Mouse (Mus musculus): ENCODE results near the gene Dock8. TPM values are rescaled to one million over a fixed set of nuclear protein-coding genes. Genes with fewer than 3 reads are reported as not detected.

Dock8 gene
- total and polyA plus RNA-seq, 3 experiments, result 9.8 to 37.5 (median 22.4) TPM

DNA sequence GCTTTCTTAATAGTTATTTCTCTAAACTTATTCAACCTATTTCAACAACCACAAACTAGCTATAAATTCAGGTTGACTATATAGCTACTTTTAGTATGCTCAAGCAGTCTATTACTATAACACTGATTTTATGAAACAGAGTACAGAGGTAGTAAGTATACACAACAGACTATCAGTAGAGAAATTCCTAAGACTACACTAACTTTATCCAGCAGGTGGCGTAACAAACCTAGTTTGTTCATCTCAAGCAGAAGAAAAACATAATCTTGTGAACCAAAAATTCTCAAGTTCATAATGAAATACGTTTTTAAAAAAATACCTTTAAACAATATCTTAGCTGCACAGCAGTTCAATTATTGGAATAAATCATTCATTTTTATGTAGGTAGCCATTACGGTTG, 40.8 kb upstream of the Dock8 start:
- peaks cover 11 to 23% of the 10 kb centered on the region in 2 experiments for H3K36me3 ChIP-seq (replicated peaks in 1 of 2; ENCODE audit: control insufficient read depth in 1 of 2, insufficient read depth in 1 of 2, low read length in 1 of 2)
- no peak for TF ChIP-seq PAX5 (IDR thresholded peaks at IDR 0.05; ENCODE audit: low read length)
- peak; percentile 92 for TF ChIP-seq RAD21 (IDR thresholded peaks at IDR 0.05; ENCODE audit: low read depth, low read length)
- TF ChIP-seq E2F4 (IDR thresholded peaks at IDR 0.05; ENCODE audit: insufficient replicate concordance, low read depth, low read length), result no peak
- peak; percentile 65 for TF ChIP-seq ZC3H11A (IDR thresholded peaks at IDR 0.05; ENCODE audit: low read depth, low read length)
- TF ChIP-seq ZNF384 (IDR thresholded peaks at IDR 0.05; ENCODE audit: low read depth, low read length), result 0 out of 2 replicates have a peak, but pooled peaks have one; percentile 14
- peak; percentile 79 for TF ChIP-seq SMC3 (IDR thresholded peaks at IDR 0.05; ENCODE audit: low read depth, low read length)
- peak in 1 of 2 experiments; percentile 82; a peak in 3 of 4 replicates for TF ChIP-seq CTCF (conservative IDR thresholded peaks at IDR 0.05 in 1 of 2, IDR thresholded peaks at IDR 0.05 in 1 of 2; ENCODE audit: low read depth in 2 of 2, low read length in 2 of 2)
- H3K4me3 ChIP-seq (replicated peaks in 1 of 3; ENCODE audit: low read depth in 2 of 3, low read length in 2 of 3, poor library complexity in 1 of 3), result no peak overlapping the region
- H3K4me1 ChIP-seq (ENCODE audit: control insufficient read depth in 1 of 2, insufficient read depth in 2 of 2), result peaks cover 0 to 28% of the 10 kb centered on the region in 2 experiments; a peak in 2 of 4 replicates
- H3K9ac ChIP-seq (ENCODE audit: insufficient read depth, low read depth), result no peak overlapping the region
- peaks cover 12% of the 10 kb centered on the region; the same call in 1 of the 2 replicates for H3K79me2 ChIP-seq (replicated peaks; ENCODE audit: control insufficient read depth, extremely low read depth, insufficient read depth, poor library complexity, severe bottlenecking)
- no peaks in the 10 kb centered on the region for H3K9me3 ChIP-seq (replicated peaks; ENCODE audit: low read length)
- no peaks in the 10 kb centered on the region for H3K27me3 ChIP-seq (replicated peaks)
- no peak overlapping the region for H3K27ac ChIP-seq (ENCODE audit: insufficient read depth, low read depth)
- H3K4me2 ChIP-seq (ENCODE audit: insufficient read depth, low read depth, poor library complexity, severe bottlenecking), result no peak overlapping the region
- in situ Hi-C loops (cut with MboI; ENCODE audit: low pct_ligation_motif_present, low pct_unique_long_range_greater_than_20kb, low sequenced_read_pairs), result loop anchor here (10.0 kb wide), 1 partner anchor 376 kb away; no protein-coding TSS in a partner anchor
- peak; percentile 73 for DNase-seq (ENCODE audit: extremely low read depth)
- dilution Hi-C loops (cut with MboI; ENCODE audit: extremely low pct_ligation_motif_present, extremely low pct_unique_long_range_greater_than_20kb, low sequenced_read_pairs), result no loop called here

DNA sequence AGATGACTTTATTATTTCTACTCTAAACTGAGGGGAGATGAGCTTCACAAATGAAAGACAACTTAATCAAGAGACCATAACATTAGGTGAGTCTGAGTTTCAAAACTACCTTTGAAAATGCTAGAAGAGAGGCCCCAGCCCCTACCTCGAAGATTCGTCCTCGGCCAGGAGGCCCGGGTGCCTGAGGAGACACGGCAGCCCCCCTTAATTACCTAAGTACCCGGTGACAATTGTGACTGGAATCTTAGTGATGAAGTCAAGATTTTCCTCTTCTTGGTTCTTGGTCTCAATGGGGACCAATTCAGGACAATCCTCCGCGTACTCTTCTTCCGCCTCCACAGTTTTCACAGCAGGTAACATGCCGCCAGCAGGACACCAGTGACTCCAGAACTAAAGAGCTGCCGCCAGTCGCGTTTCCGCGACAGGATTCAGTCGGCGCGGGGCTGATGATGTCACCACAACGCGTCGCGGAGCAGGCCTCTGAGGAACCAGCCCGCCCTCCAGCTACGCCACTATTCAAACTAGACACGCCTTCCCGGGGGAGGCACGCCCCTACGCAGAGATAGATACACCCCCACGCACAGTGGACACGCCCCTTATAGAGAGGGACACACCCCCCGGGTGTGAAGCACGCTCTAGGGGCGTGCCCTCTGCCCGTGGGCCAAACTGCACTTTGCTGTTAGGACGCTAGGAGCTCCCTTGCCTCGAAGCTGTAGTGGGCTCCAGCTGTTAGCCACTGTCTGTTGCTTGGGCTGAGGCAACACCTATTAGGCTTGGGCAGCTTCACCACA, 38.0 kb upstream of the Dock8 start, which contains the start of gene Cbwd1:
Cbwd1 (minus strand) TSS at position 439 of the 791 bp plus-strand sequence.
- peak; percentile 98 for DNase-seq (ENCODE audit: extremely low read depth)
- Histone ChIP-seq H3K36me3 (replicated peaks in 1 of 2; ENCODE audit: control insufficient read depth in 1 of 2, insufficient read depth in 1 of 2, low read length in 1 of 2) (peaks cover 0 to 7% of the 10 kb centered on the region in 2 experiments), H3K27me3 (replicated peaks) (no peaks in the 10 kb centered on the region), H3K9me3 (replicated peaks; ENCODE audit: low read length) (no peaks in the 10 kb centered on the region), H3K4me2 (ENCODE audit: insufficient read depth, low read depth, poor library complexity, severe bottlenecking) (peak within 1 kb of the TSS; percentile 95), H3K79me2 (replicated peaks; ENCODE audit: control insufficient read depth, extremely low read depth, insufficient read depth, poor library complexity, severe bottlenecking) (peaks cover 12% of the 10 kb centered on the region; the same call in 1 of the 2 replicates), H3K9ac (ENCODE audit: insufficient read depth, low read depth) (peak within 1 kb of the TSS; percentile 91), H3K4me3 (replicated peaks in 1 of 3; ENCODE audit: low read depth in 2 of 3, low read length in 2 of 3, poor library complexity in 1 of 3) (peak within 1 kb of the TSS; percentile 72 to 89 (median 75)), H3K4me1 (ENCODE audit: control insufficient read depth in 1 of 2, insufficient read depth in 2 of 2) (peaks cover 0 to 48% of the 10 kb centered on the region in 2 experiments; a peak in 2 of 4 replicates), H3K27ac (ENCODE audit: insufficient read depth, low read depth) (no peak within 1 kb of the TSS)
- dilution Hi-C loops (cut with MboI; ENCODE audit: extremely low pct_ligation_motif_present, extremely low pct_unique_long_range_greater_than_20kb, low sequenced_read_pairs) (no loop called here), in situ Hi-C loops (cut with MboI; ENCODE audit: low pct_ligation_motif_present, low pct_unique_long_range_greater_than_20kb, low sequenced_read_pairs) (loop anchor here (10.0 kb wide), 1 partner anchor 113 kb away; no protein-coding TSS in a partner anchor)
- TF ChIP-seq CHD2 (IDR thresholded peaks at IDR 0.05; ENCODE audit: low read length) (peak; percentile 63; the same call in 1 of the 2 replicates), RCOR1 (conservative IDR thresholded peaks at IDR 0.05; ENCODE audit: low read depth, low read length) (0 out of 2 replicates have a peak, but pooled peaks have one; percentile 49), JUND (conservative IDR thresholded peaks at IDR 0.05; ENCODE audit: low read depth, low read length) (peak; percentile 46; the same call in 1 of the 2 replicates), ZMIZ1 (IDR thresholded peaks at IDR 0.05; ENCODE audit: low read depth, low read length) (peak; percentile 88), MAX (IDR thresholded peaks at IDR 0.05; ENCODE audit: low read length) (peak; percentile 94), JUN (IDR thresholded peaks at IDR 0.05; ENCODE audit: insufficient read depth, low read depth, low read length) (0 out of 2 replicates have a peak, but pooled peaks have one; percentile 25), MXI1 (IDR thresholded peaks at IDR 0.05; ENCODE audit: low read depth, low read length) (peak; percentile 96), POLR2AphosphoS2 (IDR thresholded peaks at IDR 0.05; ENCODE audit: low read depth, low read length) (peak; percentile 66; the same call in 1 of the 2 replicates), SIN3A (IDR thresholded peaks at IDR 0.05; ENCODE audit: low read length) (peak; percentile 99), USF2 (conservative IDR thresholded peaks at IDR 0.05; ENCODE audit: low read depth, low read length) (no peak), USF1 (IDR thresholded peaks at IDR 0.05; ENCODE audit: low read depth, low read length) (no peak), ZKSCAN1 (IDR thresholded peaks at IDR 0.05; ENCODE audit: borderline replicate concordance, low read depth, low read length) (no peak; the same call in 1 of the 2 replicates), POLR2A (IDR thresholded peaks at IDR 0.05; ENCODE audit: low read depth, low read length) (peak; percentile 91), HCFC1 (IDR thresholded peaks at IDR 0.05; ENCODE audit: low read depth, low read length) (peak; percentile 91), UBTF (IDR thresholded peaks at IDR 0.05; ENCODE audit: low read depth, low read length) (no peak), CTCF (conservative IDR thresholded peaks at IDR 0.05 in 1 of 2, IDR thresholded peaks at IDR 0.05 in 1 of 2; ENCODE audit: low read depth in 2 of 2, low read length in 2 of 2) (peak; percentile 38 to 86; a peak in 3 of 4 replicates), TCF12 (IDR thresholded peaks at IDR 0.05; ENCODE audit: low read depth, low read length) (peak; percentile 85), NELFE (IDR thresholded peaks at IDR 0.05; ENCODE audit: low read depth, low read length) (peak; percentile 96), E2F4 (IDR thresholded peaks at IDR 0.05; ENCODE audit: insufficient replicate concordance, low read depth, low read length) (0 out of 2 replicates have a peak, but pooled peaks have one; percentile 73), MYC (IDR thresholded peaks at IDR 0.05; ENCODE audit: low read depth, low read length) (peak; percentile 78), PAX5 (IDR thresholded peaks at IDR 0.05; ENCODE audit: low read length) (no peak), MAFK (IDR thresholded peaks at IDR 0.05; ENCODE audit: insufficient replicate concordance, low read length) (0 out of 2 replicates have a peak, but pooled peaks have one; percentile 23), EP300 (IDR thresholded peaks at IDR 0.05; ENCODE audit: low read length) (0 out of 2 replicates have a peak, but pooled peaks have one; percentile 27), RAD21 (IDR thresholded peaks at IDR 0.05; ENCODE audit: low read depth, low read length) (peak; percentile 96), SMC3 (IDR thresholded peaks at IDR 0.05; ENCODE audit: low read depth, low read length) (peak; percentile 78), ELF1 (IDR thresholded peaks at IDR 0.05; ENCODE audit: low read depth, low read length) (peak; percentile 96), ZC3H11A (IDR thresholded peaks at IDR 0.05; ENCODE audit: low read depth, low read length) (0 out of 2 replicates have a peak, but pooled peaks have one; percentile 11)
